Mouse (Mus musculus): Measurements from ENCODE around the gene Slc25a16. TPM values are rescaled to one million over a fixed set of nuclear protein-coding genes. Genes with fewer than 3 reads are reported as not detected.

Gene Slc25a16
- 13.7 and 16.1 TPM in 2 replicates for polyA plus RNA-seq (2015; fragmentation: Nextera tagmentation; extraction: Ambion mirVana)

DNA sequence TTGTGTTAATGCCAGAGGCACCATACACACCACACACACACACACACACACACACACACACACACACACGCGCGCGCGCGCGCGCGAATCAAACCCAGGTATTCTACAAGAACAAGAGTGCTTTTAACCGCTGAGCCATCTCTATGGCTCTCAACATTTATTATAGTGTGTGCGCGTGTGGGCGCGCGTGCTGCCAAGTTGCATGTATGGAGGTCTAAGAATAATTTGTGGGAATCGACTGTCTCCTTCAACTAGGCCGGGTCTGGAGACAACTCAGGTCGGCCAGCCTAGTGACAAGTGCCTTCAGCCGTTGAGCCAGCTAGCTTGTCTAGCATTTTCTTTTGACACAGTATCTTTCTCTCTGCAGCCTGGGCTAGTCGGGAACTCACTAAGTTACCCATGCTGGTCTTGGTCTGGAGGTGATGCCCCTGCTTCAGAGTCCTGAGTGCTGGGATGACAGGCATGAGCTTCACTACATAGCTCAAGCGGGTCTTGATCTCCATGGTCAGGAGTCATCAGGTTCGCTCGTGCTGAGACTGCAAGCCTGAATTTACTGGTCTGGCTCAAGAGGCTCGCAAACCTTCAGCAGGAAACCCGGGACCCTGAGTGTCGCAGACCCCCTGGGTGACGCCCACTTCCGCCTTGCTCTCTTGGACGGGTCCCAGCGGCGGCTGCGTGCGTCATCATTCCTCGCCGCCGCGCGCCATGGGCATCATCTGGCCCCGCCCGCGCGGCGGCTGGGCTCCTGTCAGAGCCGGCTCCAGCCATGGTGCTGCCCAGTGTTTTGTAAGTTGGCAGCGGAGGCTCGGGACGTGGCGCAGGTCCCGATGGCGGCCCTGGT is at the start of gene Slc25a16:
TSS of gene Slc25a16 (plus strand) at position 709 of the 841 bp plus-strand sequence.
- 6% methylated on average over 50 of the region's 50 CpGs for WGBS
- peaks cover 16% of the 10 kb centered on the region for H3K4me1 ChIP-seq (replicated peaks)
- H3K9me3 ChIP-seq, result no peaks in the 10 kb centered on the region
- H3K27ac ChIP-seq (replicated peaks), result peak within 1 kb of the TSS; percentile 93
- peak; percentile 98 for ATAC-seq (ENCODE audit: low FRiP score, low read depth)
- H3K36me3 ChIP-seq, result no peaks in the 10 kb centered on the region
- no peaks in the 10 kb centered on the region for H3K27me3 ChIP-seq
- H3K4me3 ChIP-seq, result peak within 1 kb of the TSS; percentile 99
- H3K9ac ChIP-seq, result peak within 1 kb of the TSS; percentile 96
- H3K4me2 ChIP-seq, result peak within 1 kb of the TSS; percentile 82

- H3K4me3 ChIP-seq, result no peak overlapping the region
- H3K36me3 ChIP-seq, result no peaks in the 10 kb centered on the region
- WGBS, result 82% methylated on average over 4 of the region's 4 CpGs
- no peak overlapping the region for H3K4me2 ChIP-seq
- no peak overlapping the region for H3K9ac ChIP-seq
- ATAC-seq (ENCODE audit: low FRiP score, low read depth), result no peak
- no peak overlapping the region for H3K27ac ChIP-seq (replicated peaks)
- H3K9me3 ChIP-seq, result no peaks in the 10 kb centered on the region
- no peaks in the 10 kb centered on the region for H3K4me1 ChIP-seq (replicated peaks)
- no peaks in the 10 kb centered on the region for H3K27me3 ChIP-seq
Measured at GRCm38 (mm10) chr10:62874828-62875227, 45.6 kb upstream of the Slc25a16 start.

GRCm38 (mm10) chr10:62875565-62875964 is 44.9 kb upstream of the Slc25a16 start:
- Histone ChIP-seq H3K27me3 (no peaks in the 10 kb centered on the region), H3K27ac (replicated peaks) (no peak overlapping the region), H3K4me3 (no peak overlapping the region), H3K36me3 (no peaks in the 10 kb centered on the region), H3K9ac (no peak overlapping the region), H3K4me2 (no peak overlapping the region), H3K9me3 (no peaks in the 10 kb centered on the region), H3K4me1 (replicated peaks) (no peaks in the 10 kb centered on the region)
- 90% methylated on average over 4 of the region's 4 CpGs for WGBS
- no peak for ATAC-seq (ENCODE audit: low FRiP score, low read depth)

DNA sequence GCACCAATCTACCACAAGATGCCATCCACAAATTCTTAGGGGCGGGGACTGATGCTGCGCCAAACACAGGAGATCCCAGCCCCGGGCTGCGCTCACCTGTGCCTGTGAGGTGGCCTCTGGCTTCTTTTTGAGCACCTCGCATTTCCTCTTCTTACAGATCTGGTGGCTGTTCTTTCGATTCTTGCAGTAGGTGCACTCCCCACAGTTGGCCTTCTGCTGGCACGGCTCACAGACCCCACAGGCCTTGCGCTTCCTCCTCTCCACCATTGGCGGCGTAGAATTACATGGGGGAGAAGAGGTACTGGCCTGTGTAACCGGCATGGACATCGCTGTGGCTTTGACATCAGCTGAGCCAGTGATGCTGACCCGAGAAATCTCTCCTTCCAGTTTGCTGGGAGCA is 42.4 kb upstream of the Slc25a16 start:
- Histone ChIP-seq H3K27ac (replicated peaks) (no peak overlapping the region), H3K27me3 (no peaks in the 10 kb centered on the region), H3K9me3 (no peaks in the 10 kb centered on the region), H3K36me3 (no peaks in the 10 kb centered on the region), H3K4me2 (no peak overlapping the region), H3K9ac (no peak overlapping the region), H3K4me3 (no peak overlapping the region), H3K4me1 (replicated peaks) (no peaks in the 10 kb centered on the region)
- no peak for ATAC-seq (ENCODE audit: low FRiP score, low read depth)
- WGBS, result 92% methylated on average over 13 of the region's 13 CpGs

- no peak overlapping the region for H3K4me2 ChIP-seq
- ATAC-seq (ENCODE audit: low FRiP score, low read depth), result no peak
- no peaks in the 10 kb centered on the region for H3K9me3 ChIP-seq
- H3K9ac ChIP-seq, result no peak overlapping the region
- no peak overlapping the region for H3K4me3 ChIP-seq
- no peaks in the 10 kb centered on the region for H3K36me3 ChIP-seq
- H3K4me1 ChIP-seq (replicated peaks), result peaks cover 12% of the 10 kb centered on the region
- 43% methylated on average over 5 of the region's 5 CpGs for WGBS
- H3K27ac ChIP-seq (replicated peaks), result no peak overlapping the region
- peaks cover 9% of the 10 kb centered on the region; the same call in 1 of the 2 replicates for H3K27me3 ChIP-seq
Measured at GRCm38 (mm10) chr10:62881211-62881610, 39.2 kb upstream of the Slc25a16 start.

DNA sequence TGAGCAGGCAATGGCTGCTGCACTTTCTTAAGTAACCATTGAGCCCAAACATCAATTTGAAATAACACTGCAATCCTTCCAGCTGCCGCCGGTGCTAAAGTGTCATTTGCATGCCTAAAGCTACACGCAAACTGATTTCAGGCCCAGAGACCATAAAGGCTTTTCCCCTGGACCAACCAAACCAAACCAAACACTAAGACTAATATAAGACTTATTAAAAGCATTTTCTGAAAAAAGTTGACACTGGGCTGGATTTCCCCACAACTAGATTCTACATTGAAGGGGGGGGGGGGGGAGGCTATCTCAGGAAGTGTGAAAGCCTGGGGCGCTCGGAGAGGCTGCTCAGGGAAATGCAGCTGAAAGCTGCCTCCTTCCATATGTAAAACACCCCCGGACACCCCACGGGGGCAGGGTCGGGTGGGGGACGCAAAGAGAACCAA is 36.5 kb upstream of the Slc25a16 start:
- ATAC-seq (ENCODE audit: low FRiP score, low read depth), result no peak
- 8% methylated on average over 9 of the region's 9 CpGs for WGBS

DNA sequence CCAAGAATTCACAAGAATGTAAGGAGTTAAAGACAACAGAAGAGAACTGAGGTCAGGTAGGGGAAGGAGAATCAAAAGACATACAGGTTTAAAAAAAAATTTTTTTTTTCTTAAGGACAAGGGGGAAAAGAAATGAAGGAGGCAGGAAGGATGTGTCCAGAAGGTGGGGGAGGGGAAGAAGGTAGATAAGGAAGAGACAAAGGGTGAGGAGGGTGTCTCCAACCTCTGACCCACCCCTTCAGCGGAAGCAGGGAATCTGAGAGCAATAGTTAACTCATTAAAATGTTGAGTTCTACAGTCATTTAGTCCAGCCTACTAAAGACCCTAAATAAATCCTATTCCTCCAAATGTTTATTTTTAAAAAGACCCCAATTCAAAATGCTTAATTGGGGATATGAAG is 35.9 kb upstream of the Slc25a16 start:
- Histone ChIP-seq H3K27ac (replicated peaks) (no peak overlapping the region), H3K36me3 (no peaks in the 10 kb centered on the region), H3K27me3 (peaks cover 12% of the 10 kb centered on the region; the same call in 1 of the 2 replicates), H3K4me1 (replicated peaks) (peaks cover 25% of the 10 kb centered on the region), H3K4me2 (0 out of 2 replicates have a peak overlapping the region, but pooled peaks have one; percentile 6), H3K9me3 (no peaks in the 10 kb centered on the region), H3K9ac (no peak overlapping the region), H3K4me3 (no peak overlapping the region)
- no peak for ATAC-seq (ENCODE audit: low FRiP score, low read depth)
- WGBS, result 59% methylated on average over 1 of the region's 1 CpGs

More for the DNA sequence above, 36.5 kb upstream of the Slc25a16 start:
- Histone ChIP-seq H3K4me2 (0 out of 2 replicates have a peak overlapping the region, but pooled peaks have one; percentile 13), H3K9me3 (no peaks in the 10 kb centered on the region), H3K27me3 (peaks cover 12% of the 10 kb centered on the region; the same call in 1 of the 2 replicates), H3K36me3 (no peaks in the 10 kb centered on the region), H3K4me1 (replicated peaks) (peaks cover 25% of the 10 kb centered on the region), H3K27ac (replicated peaks) (no peak overlapping the region), H3K4me3 (no peak overlapping the region), H3K9ac (no peak overlapping the region)

DNA sequence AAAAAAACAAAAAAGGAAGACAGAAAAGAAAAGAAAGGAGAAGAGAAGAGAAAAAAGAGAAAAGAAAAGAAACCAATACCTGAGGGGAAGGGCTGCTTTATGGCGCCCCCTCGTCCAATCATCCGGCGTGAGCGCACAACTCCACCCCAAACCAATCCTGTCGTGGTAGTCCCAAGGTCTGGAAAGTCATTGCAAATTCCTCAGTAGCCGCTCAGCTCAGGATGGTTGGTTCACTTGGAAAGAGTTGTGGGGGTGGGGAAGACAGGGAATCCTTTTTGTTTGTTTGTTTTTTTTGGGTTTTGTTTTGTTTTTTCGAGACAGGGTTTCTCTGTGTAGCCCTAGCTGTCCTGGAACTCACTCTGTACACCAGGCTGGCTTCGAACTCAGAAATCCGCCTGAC is 35.0 kb upstream of the Slc25a16 start:
- Histone ChIP-seq H3K27me3 (peaks cover 12% of the 10 kb centered on the region; the same call in 1 of the 2 replicates), H3K27ac (replicated peaks) (no peak overlapping the region), H3K9me3 (no peaks in the 10 kb centered on the region), H3K36me3 (no peaks in the 10 kb centered on the region), H3K4me3 (peak overlapping the region; percentile 52), H3K4me2 (peak overlapping the region; percentile 90), H3K9ac (no peak overlapping the region), H3K4me1 (replicated peaks) (peaks cover 25% of the 10 kb centered on the region)
- 25% methylated on average over 10 of the region's 10 CpGs for whole genome bisulfite sequencing
- ATAC-seq (ENCODE audit: low FRiP score, low read depth), result no peak

- ATAC-seq (ENCODE audit: low FRiP score, low read depth), result peak; percentile 59; the same call in 1 of the 2 replicates
- Histone ChIP-seq H3K4me1 (replicated peaks) (peaks cover 25% of the 10 kb centered on the region), H3K27me3 (peaks cover 12% of the 10 kb centered on the region; the same call in 1 of the 2 replicates), H3K4me2 (peak overlapping the region; percentile 90), H3K27ac (replicated peaks) (no peak overlapping the region), H3K36me3 (no peaks in the 10 kb centered on the region), H3K9me3 (no peaks in the 10 kb centered on the region), H3K9ac (peak overlapping the region; percentile 46), H3K4me3 (peak overlapping the region; percentile 52)
- WGBS, result under 1% methylated on average over 38 of the region's 38 CpGs
Measured at GRCm38 (mm10) chr10:62885969-62886798, 34.2 kb upstream of the Slc25a16 start.

DNA sequence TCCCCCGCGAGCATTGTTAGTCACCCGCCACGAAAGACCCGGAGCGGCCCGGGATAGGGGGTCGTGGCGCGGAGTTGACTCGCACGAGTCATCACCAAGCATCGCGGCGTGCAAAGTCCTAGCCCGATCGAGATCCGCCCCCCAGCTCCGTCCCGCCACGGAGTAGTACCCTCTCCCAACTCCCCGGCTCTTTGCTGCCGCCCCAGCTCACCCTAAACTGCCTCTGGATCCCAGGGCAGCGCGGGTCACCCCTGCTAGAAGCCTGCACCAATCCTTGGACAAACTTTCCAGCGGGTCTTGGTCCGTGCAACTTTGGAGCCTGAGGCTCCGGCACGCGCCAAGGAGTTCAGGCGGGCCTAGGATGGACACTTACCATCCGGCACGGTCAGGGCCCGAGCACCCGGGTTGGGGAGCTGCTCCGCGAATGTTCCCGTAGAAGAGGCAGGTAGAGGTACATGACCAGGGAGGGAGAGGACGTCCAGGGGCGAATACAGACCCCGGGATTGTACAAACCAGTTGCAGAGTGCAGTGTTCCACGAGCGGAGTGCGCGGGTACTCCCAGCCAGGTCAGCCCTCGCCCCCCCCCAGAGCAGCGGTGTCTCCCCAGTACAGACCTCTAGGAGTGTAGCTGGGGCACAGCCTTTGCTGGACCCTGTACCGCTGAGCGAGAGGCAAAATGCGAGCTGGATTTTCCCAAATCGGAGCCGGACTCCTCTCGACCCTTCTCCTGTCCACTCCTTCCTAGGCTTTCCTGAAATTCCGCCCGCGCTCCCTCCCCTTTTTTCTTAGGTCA is 33.4 kb upstream of the Slc25a16 start:
- Histone ChIP-seq H3K36me3 (no peaks in the 10 kb centered on the region), H3K9ac (peak overlapping the region; percentile 46), H3K9me3 (no peaks in the 10 kb centered on the region), H3K4me3 (peak overlapping the region; percentile 52), H3K4me2 (peak overlapping the region; percentile 90), H3K27ac (replicated peaks) (no peak overlapping the region), H3K27me3 (peaks cover 12% of the 10 kb centered on the region; the same call in 1 of the 2 replicates), H3K4me1 (replicated peaks) (peaks cover 25% of the 10 kb centered on the region)
- WGBS, result under 1% methylated on average over 55 of the region's 56 CpGs
- peak; percentile 80 for ATAC-seq (ENCODE audit: low FRiP score, low read depth)

DNA sequence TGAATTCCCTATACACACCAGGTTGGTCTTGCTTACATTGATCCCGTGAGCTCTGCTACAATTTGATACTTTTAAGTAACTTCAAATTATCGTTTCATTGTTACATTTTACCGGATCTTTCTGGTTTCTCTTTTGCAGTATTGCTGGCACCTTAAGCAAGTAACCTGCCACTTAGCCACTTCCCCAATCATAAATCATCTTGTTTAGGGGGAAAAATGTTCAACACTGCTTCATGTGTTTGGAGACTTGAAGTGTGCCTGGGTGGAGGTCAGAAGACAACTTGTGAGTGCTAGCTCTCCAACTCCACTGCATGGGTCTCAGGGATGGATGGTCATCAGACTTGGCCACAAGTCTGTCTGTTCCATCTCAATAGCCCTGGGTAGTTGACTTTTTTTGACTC is 29.4 kb upstream of the Slc25a16 start:
- H3K4me2 ChIP-seq, result no peak overlapping the region
- no peaks in the 10 kb centered on the region for H3K9me3 ChIP-seq
- no peak for ATAC-seq (ENCODE audit: low FRiP score, low read depth)
- H3K4me3 ChIP-seq, result no peak overlapping the region
- H3K27me3 ChIP-seq, result 0 out of 2 replicates have a peak, but pooled peaks cover 3% of the 10 kb centered on the region
- peaks cover 15% of the 10 kb centered on the region for H3K4me1 ChIP-seq (replicated peaks)
- H3K9ac ChIP-seq, result no peak overlapping the region
- H3K27ac ChIP-seq (replicated peaks), result no peak overlapping the region
- WGBS, result 93% methylated on average over 3 of the region's 3 CpGs
- no peaks in the 10 kb centered on the region for H3K36me3 ChIP-seq
